Mouse (Mus musculus) olfactory bulb, adult 2 months (tissue): ENCODE measurements around the gene Snx30.

Experiments used
- CTCF ChIP-seq: fragments of 200-500 bp; IDR thresholded peaks from 2 replicates; pipeline ENCODE4 v1.5.1; 2012; ENCODE audit warnings: low read depth, mild to moderate bottlenecking, low read length, moderate library complexity; ENCODE audit not compliant: insufficient read depth
- POLR2A ChIP-seq: fragments of 200-500 bp; IDR thresholded peaks from 2 replicates; pipeline ENCODE4 v1.6.1; 2012; ENCODE audit warnings: mild to moderate bottlenecking, low read depth, low read length, moderate library complexity; ENCODE audit not compliant: insufficient read depth

DNA sequence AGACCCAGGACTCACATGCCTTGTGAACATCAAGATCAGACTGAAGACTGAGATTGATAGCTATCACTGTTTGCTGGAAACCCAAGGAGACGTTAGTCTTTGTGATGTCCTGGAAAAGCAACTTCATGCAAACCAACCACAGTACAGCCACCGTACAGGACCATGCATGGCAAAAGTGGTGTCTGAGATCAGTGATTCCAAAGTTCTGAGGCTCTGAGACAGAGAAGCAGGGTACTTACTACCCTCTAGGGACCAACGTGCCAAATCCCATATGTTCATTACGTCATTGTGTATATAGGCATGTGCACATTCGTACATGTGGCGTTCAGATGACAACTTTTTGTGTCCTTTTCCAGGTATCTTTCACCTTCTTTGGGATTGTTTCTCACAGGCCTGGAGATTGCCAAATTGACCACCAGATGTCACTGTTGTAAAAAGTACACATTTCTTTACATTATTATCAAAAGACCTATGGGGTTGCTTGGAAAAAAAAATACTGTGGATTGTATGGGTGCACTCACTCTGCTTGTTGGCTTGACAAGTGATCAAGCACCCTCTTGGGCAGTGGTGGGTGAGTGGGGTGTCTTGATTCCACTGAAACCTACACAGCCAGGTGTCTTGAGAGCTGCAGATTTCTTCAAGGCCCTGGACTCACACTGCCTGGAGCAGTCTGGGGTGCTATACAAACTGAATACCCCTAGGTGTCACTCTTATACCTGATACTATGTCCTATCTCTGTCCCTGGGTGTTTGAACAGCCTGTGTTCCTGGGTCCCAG, 127.1 kb downstream of the Snx30 start:
- no peak for TF ChIP-seq CTCF
- no peak for TF ChIP-seq POLR2A
